In the genomic region with DNA sequence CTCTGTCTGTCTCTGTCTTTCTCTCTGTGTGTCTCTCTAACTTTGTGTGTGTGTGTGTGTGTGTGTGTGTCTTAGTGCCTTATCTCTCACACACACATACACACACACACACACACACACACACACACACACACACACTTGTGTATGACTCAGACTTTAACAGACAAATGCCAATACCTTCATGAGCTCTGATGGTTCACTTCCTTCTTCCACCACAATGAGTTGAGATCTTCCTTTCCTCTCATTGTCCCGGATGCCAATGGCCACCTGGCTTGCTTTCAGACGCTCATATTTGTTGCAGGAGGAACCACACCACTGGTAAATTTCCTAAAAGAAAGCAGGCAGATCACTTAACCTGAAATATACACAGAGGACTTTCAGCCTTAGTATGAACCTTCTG, we compare ENCODE assay signal across 28 mouse cellular contexts. TPM values are rescaled to one million over a fixed set of nuclear protein-coding genes. Genes with fewer than 3 reads are reported as not detected.
"Had no signal": no experiment of that assay in that cellular context is flagged by ENCODE, and none has a peak within 500 bp of the region (broad histone marks: within the 10 kb centered on the region; RNA-seq: fewer than 3 reads in every experiment).

No protein-coding gene starts in this region.

- H3K27me3 ChIP-seq: embryonic facial prominence, embryonic 12.5 days; embryonic facial prominence, embryonic 13.5 days; embryonic facial prominence, embryonic 15.5 days; forebrain, embryonic 12.5 days; forebrain, embryonic 13.5 days; forebrain, embryonic 15.5 days had no signal

- H3K4me1 ChIP-seq: embryonic facial prominence, embryonic 10.5 days; embryonic facial prominence, embryonic 12.5 days; embryonic facial prominence, embryonic 13.5 days; embryonic facial prominence, embryonic 15.5 days; forebrain, embryonic 10.5 days; forebrain, embryonic 12.5 days; forebrain, embryonic 13.5 days; forebrain, embryonic 15.5 days had no signal

- H3K4me2 ChIP-seq: embryonic facial prominence, embryonic 12.5 days; embryonic facial prominence, embryonic 13.5 days; embryonic facial prominence, embryonic 15.5 days; forebrain, embryonic 12.5 days; forebrain, embryonic 13.5 days; forebrain, embryonic 15.5 days; heart, embryonic 11.5 days had no signal

- H3K9me3 ChIP-seq: embryonic facial prominence, embryonic 10.5 days; embryonic facial prominence, embryonic 12.5 days; embryonic facial prominence, embryonic 13.5 days; embryonic facial prominence, embryonic 15.5 days; forebrain, embryonic 10.5 days; forebrain, embryonic 12.5 days; forebrain, embryonic 15.5 days; heart, embryonic 10.5 days had no signal

- H3K9ac ChIP-seq: embryonic facial prominence, embryonic 12.5 days; embryonic facial prominence, embryonic 13.5 days; embryonic facial prominence, embryonic 15.5 days; forebrain, embryonic 12.5 days; forebrain, embryonic 13.5 days; forebrain, embryonic 15.5 days; forebrain, postnatal 0 days had no signal

- DNase-seq: cerebellum, adult 9-11 months; cerebellum, postnatal 10 days; cerebellum, postnatal 14 days; cerebellum, postnatal 25 days; cerebellum, postnatal 36 days; embryo, embryonic 11 days; forebrain, postnatal 0 days; gastrocnemius, adult 2 months; gastrocnemius, postnatal 14 days; gastrocnemius, postnatal 25 days; gastrocnemius, postnatal 36 days; heart, adult 11 months; heart, adult 18-20 months; heart, adult 2 months had no signal

- H3K36me3 ChIP-seq: embryonic facial prominence, embryonic 10.5 days; embryonic facial prominence, embryonic 12.5 days; embryonic facial prominence, embryonic 13.5 days; embryonic facial prominence, embryonic 15.5 days; forebrain, embryonic 10.5 days; forebrain, embryonic 12.5 days; forebrain, embryonic 15.5 days; heart, embryonic 10.5 days had no signal

- H3K4me3 ChIP-seq: embryonic facial prominence, embryonic 10.5 days; embryonic facial prominence, embryonic 12.5 days; embryonic facial prominence, embryonic 13.5 days; embryonic facial prominence, embryonic 15.5 days; erythroblast, embryonic 14.5 days; forebrain, embryonic 10.5 days; forebrain, embryonic 12.5 days; forebrain, embryonic 13.5 days; forebrain, embryonic 15.5 days; gastrocnemius, adult 2 months; heart, adult 2 months; heart, embryonic 10.5 days had no signal

- H3K27ac ChIP-seq: embryonic facial prominence, embryonic 10.5 days; embryonic facial prominence, embryonic 12.5 days; embryonic facial prominence, embryonic 13.5 days; embryonic facial prominence, embryonic 15.5 days; forebrain, embryonic 10.5 days; forebrain, embryonic 12.5 days; forebrain, embryonic 13.5 days; forebrain, embryonic 15.5 days; gastrocnemius, adult 2 months; heart, adult 2 months; heart, embryonic 10.5 days had no signal

- ATAC-seq: forebrain, embryonic 13.5 days; forebrain, embryonic 14.5 days; forebrain, embryonic 15.5 days; forebrain, embryonic 16.5 days; forebrain, postnatal 0 days had no signal

RNA-seq across cellular contexts. Expression of a gene that starts 29.3 kb away (rescaled TPM):
- polyA plus RNA-seq: embryonic facial prominence, embryonic 10.5 days; forebrain, embryonic 10.5 days; forebrain, embryonic 11.5 days; forebrain, embryonic 13.5 days; forebrain, embryonic 14.5 days; forebrain, embryonic 15.5 days; forebrain, embryonic 16.5 days had no signal
